Mouse (Mus musculus) gastrocnemius, postnatal 36 days (tissue): Measurements from ENCODE around the gene Zdhhc16. TPM values are rescaled to one million over a fixed set of nuclear protein-coding genes. Genes with fewer than 3 reads are reported as not detected.

Experiments used
- DNase-seq, 2 experiments: peaks; one replicate each; pipeline ENCODE4 v3.0.0; 2022
- intact Hi-C: fragments of 180-260 bp; cut with DNase I; formaldehyde crosslinking; loops from one replicate; pipeline ENCODE4 v1.15.1; 2025
- long read RNA-seq, 2 experiments: library from polyadenylated mRNA; stranded (forward); transcript quantifications; one replicate each; pipeline ENCODE4 v2.0.0; 2021
- total RNA-seq, 2 experiments: library from RNA; stranded (reverse); gene quantifications; 2 replicates each; pipeline ENCODE4 v1.2.3; 2021

The Zdhhc16 gene
- total RNA-seq = 10 to 100 TPM; 20.7 to 21.3 TPM
- long read RNA-seq, experiment 1, transcript Zdhhc16-201 (11 exons, 1,821 nt) = major isoform, 6 of 28 reads
- long read RNA-seq, experiment 1, partial matches to known transcripts = 1 of 28 reads
- long read RNA-seq, experiment 1, other reads (novel, unspliced or antisense) = 21 of 28 reads
- long read RNA-seq, experiment 2, transcript Zdhhc16-201 (11 exons, 1,821 nt) = major isoform, 7 of 24 reads
- long read RNA-seq, experiment 2, partial matches to known transcripts = 0 of 24 reads
- long read RNA-seq, experiment 2, other reads (novel, unspliced or antisense) = 17 of 24 reads

DNA sequence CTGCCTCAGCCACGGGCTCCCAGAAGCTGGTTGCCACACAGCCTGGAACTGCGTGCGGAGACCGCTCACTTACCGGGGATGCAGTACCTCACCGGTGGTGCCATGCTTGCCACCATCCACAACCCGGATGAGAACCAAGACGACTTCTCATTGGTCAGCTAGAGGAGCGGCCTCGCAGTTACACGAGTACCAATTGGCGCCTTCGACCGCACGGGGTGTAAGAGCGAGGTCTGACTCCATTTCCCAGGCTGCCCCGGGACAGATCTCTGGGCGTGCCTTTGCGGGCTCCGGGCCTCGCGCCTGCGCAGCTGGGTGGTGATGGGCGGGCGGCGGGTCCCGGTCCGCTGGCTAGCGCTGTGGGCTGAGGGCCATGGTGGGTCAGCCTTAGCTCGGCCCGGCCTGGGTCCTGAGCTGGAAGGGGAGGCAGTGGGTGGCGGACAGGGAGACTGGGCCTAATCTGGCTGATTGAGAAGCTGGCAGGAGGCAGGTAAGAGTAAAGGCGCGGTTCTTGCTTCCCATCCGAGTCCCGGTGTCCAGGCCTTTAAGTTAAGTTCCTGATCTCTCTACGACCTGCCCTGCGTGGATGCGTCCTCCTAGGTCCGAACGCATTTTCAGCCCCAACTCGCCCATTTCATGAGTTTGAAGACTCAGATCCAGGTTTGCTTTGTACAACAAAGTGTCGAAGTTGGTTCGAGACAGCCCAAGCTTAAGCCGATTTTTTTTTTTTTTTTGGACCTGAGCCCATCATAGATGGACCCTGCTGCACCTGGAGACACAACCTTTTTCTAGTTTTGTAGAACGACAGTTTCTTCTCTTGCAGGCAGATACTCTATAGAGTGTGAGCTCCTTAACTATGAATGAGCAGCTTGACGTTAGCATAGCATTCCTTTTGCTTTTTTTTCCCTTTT, at the start of gene Zdhhc16, which contains the start of gene Exosc1:
Zdhhc16 (plus strand) TSS at position 302 of the 908 bp plus-strand sequence.
Exosc1 (minus strand) TSS at position 245 of the 908 bp plus-strand sequence.
- DNase-seq = peak; percentile 95 to 96
- intact Hi-C loops = no loop called here

DNA sequence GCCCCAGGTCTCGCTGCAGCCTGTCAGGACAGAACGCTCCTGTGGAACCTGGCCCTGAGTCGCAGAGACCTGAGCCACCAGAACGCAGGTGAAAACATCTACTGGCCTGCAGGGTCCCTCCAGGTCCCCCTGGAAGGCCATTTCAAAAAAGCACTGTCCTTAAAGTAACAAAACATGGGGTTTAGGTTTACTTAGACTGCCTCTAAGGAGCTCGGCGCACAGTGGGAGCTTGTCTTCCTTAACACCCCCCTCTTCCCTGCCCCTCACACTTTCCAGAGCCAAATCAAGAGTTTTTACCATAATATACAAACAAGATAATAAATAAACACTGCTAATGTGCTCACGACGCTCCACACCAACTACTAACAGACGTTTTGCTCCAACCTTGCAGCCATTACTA, 49.4 kb upstream of the Zdhhc16 start:
- no peak for DNase-seq
- intact Hi-C loops = no loop called here

GRCm38 (mm10) chr19:41888191-41888590, 45.1 kb upstream of the Zdhhc16 start:
- no peak for DNase-seq
- intact Hi-C loops = no loop called here

DNA sequence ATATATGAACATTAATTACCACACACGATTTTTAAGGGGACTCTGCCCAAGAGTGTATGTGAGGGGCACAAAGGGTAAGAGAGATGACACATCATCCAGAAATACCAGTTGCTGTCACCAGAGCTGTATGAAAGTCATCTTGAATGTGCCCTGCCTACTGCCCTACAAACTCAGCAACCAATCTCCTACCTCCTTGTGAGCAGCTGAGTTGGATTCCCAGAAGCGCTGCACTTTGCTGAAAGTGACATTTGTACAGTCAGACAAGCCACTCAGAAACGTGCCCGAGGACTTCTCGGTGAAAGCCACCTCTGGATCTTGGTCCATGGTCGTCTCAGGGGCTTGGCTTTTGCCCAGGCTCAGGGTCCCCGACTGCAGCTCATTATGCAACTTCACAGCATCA, 38.3 kb upstream of the Zdhhc16 start:
- intact Hi-C loops = no loop called here
- no peak for DNase-seq

DNA sequence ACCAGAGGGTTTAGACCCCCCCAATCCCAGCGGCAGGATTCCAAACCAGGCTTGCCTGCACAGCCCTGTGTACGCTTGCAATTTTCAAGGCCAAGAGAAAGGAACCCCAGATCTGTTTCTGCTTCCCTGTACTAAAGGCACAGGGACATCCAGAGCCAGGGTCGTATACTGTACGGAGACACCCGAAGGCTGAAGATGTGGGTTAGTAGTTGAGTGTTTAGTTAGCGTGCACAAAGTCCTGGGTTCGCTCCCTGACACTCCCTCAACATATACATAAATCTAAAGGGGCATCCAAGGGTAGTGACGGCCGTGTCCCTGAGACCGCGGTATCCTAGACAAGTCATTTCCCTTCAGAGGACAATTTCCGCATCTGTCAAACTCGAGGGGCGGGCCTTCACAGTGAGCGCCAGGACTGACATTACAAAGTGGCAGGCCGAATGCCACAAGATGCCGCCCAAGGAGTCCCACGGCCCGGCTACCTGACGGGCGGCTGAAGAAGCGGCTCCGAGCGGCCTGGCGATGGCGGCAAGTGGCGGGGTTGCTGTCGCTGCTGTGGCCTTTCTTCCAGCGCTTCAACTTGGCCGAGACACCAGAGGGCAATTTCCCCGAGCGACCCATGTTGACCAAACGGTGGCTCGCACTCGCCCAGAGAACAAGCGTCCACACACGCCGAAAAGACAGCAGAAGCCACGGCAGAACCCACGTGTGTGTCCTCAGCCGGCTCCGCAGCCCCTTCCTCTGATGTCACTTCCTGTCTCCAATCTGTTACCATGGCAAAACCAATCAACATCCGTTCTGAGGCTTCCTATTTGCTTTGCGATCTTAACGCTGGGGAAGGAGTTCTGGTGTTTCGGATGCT, 37.6 kb upstream of the Zdhhc16 start, which contains the start of gene Rrp12:
Rrp12 (minus strand) TSS at position 714 of the 859 bp plus-strand sequence.
- peak; percentile 53 to 59 for DNase-seq
- intact Hi-C loops = no loop called here

GRCm38 (mm10) chr19:41896319-41896711, 37.0 kb upstream of the Zdhhc16 start:
- intact Hi-C loops = no loop called here
- DNase-seq = no peak

- intact Hi-C loops = no loop called here
- DNase-seq = no peak
These were observed 34.4 kb upstream of the Zdhhc16 start for GRCm38 (mm10) chr19:41898860-41899259.

DNA sequence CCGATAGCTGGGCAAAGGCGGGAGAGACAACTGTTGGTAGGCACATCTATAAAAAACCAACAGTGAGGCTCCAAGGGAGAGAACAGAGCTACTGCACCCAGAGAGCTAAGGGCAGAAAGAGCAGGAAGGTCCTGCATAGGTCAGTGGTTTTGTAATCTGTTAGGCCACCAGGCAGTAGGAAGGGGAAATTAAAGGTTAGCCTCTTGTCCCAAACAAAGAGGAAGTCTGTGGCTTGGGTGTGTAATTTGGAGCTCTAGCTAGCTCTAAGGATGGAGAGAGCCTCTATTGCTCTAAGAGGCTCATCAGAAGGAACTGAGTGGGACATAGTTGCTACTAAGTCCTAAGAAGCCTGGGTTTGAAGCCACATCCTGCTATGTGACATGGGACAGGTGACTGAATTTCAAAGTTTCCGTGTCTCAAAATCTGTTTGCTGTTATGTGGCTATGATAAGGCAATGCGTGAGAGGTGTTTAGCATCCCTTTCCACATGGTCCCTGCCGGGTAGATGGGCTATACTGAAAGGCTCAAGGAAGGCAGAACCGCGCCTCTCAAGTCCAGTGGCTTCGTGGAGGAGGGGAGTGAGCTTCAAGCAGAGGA, 32.7 kb upstream of the Zdhhc16 start:
- intact Hi-C loops = no loop called here
- DNase-seq = no peak

GRCm38 (mm10) chr19:41901696-41902095, 31.6 kb upstream of the Zdhhc16 start:
- DNase-seq = no peak
- intact Hi-C loops = no loop called here

GRCm38 (mm10) chr19:41902848-41903593, 30.3 kb upstream of the Zdhhc16 start:
- no peak for DNase-seq
- intact Hi-C loops = no loop called here

- intact Hi-C loops = no loop called here
- DNase-seq = no peak
These were observed 28.0 kb upstream of the Zdhhc16 start for GRCm38 (mm10) chr19:41905246-41905645.

DNA sequence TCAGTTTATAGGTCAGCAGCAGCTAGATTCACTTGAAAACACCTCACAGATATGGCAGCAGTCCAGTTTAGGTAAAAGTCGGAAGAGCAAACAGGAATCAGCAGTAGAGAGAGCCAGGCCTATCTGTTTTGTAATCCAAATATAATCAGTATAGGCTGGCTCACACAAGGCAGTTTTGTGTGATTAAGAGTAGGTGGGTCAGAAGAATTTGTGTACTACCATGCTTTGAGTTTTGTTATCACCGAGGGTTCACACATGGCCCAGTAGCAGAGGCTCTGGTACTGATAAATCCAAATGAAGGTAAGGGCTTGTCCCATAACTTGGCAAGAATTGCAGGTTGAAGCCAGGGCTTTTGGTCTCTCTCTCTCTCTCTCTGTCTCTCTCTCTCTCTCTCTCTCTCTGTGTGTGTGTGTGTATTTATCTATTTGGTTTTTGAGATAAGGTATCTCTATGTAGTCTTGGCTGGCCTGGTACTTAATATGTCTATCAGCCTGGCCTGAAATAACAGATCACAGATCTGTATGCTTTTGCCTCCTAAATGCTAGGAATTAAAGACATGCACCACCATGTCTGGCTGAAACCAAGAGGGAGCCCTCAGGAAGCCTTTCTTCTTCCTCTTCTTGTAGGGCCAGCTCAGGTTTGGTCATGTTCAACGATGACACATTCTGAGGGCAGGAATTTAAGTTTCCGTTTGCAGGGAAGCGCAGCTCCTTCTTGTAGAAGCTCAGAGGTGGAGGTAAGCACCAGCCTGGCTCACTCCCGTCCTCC, 26.8 kb upstream of the Zdhhc16 start:
- intact Hi-C loops = no loop called here

GRCm38 (mm10) chr19:41907079-41907760, 26.1 kb upstream of the Zdhhc16 start:
- intact Hi-C loops = no loop called here
- DNase-seq = no peak

More for the DNA sequence above, 26.8 kb upstream of the Zdhhc16 start:
- DNase-seq = no peak

- DNase-seq = no peak
- intact Hi-C loops = no loop called here
These were observed 24.5 kb upstream of the Zdhhc16 start for GRCm38 (mm10) chr19:41908736-41909135.

DNA sequence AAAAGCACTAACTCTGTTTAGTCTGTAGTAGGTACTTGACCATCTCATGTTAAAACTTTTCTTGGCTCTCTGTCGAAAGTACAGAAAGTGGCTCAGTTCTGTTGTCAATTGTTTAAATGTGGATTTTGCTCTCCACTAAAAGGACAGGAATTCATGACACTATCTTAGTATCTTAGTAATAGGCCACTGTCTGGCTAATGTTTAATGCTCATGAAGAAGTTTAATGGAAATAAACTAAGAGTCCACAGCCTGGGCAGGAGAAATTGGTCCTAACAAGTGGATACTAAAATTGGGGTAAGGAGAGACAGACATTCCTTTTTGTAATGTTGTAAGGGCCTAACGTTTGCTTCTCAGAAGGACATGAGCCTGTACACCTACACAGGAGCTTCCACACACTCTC, 22.9 kb upstream of the Zdhhc16 start:
- intact Hi-C loops = no loop called here
- no peak for DNase-seq

GRCm38 (mm10) chr19:41911178-41912073, 21.9 kb upstream of the Zdhhc16 start, which contains the start of gene Pgam1:
Gene Pgam1, plus strand, starts transcription at chr19:41911923.
- intact Hi-C loops = no loop called here
- peak; percentile 91 to 96 for DNase-seq
